Mouse (Mus musculus) E14TG2a.4 (cell line): ENCODE measurements around the gene Pgap1.

Experiments used
- H3K27me3 ChIP-seq: 2 replicates; pipeline ENCODE4 v1.6.1; 2014; ENCODE audit warnings: low read length, control low read depth; ENCODE audit not compliant: insufficient read depth
- H3K36me3 ChIP-seq: 2 replicates; pipeline ENCODE4 v1.6.1; 2014; ENCODE audit warnings: low read length, control low read depth; ENCODE audit not compliant: insufficient read depth
- H3K4me1 ChIP-seq: replicated peaks from 2 replicates; pipeline ENCODE4 v1.6.1; 2014; ENCODE audit warnings: low read depth, low read length, control low read depth
- H3K4me3 ChIP-seq: replicated peaks from 2 replicates; pipeline ENCODE4 v1.5.1; 2014; ENCODE audit warnings: mild to moderate bottlenecking, low read length
- H3K9me3 ChIP-seq: 2 replicates; pipeline ENCODE4 v1.6.1; 2014; ENCODE audit warnings: low read length, control low read depth
- CTCF ChIP-seq: conservative IDR thresholded peaks from 2 replicates; pipeline ENCODE4 v1.5.1; 2014; ENCODE audit warnings: low read length
- NANOG ChIP-seq: IDR thresholded peaks from 2 replicates; pipeline ENCODE4 v1.6.1; 2014; ENCODE audit warnings: borderline replicate concordance, low read length, mixed read lengths
- POU5F1 ChIP-seq: IDR thresholded peaks from 2 replicates; pipeline ENCODE4 v1.6.1; 2014; ENCODE audit warnings: low read length, borderline replicate concordance

Pgap1 gene

GRCm38 (mm10) chr1:54492435-54492841, 65.0 kb downstream of the Pgap1 start:
- H3K27me3 ChIP-seq, result no peaks in the 10 kb centered on the region
- no peaks in the 10 kb centered on the region for H3K4me1 ChIP-seq
- peaks cover 25% of the 10 kb centered on the region for H3K36me3 ChIP-seq
- peaks cover 21% of the 10 kb centered on the region for H3K9me3 ChIP-seq
- TF ChIP-seq CTCF (no peak), NANOG (no peak)
- H3K4me3 ChIP-seq, result no peak overlapping the region

DNA sequence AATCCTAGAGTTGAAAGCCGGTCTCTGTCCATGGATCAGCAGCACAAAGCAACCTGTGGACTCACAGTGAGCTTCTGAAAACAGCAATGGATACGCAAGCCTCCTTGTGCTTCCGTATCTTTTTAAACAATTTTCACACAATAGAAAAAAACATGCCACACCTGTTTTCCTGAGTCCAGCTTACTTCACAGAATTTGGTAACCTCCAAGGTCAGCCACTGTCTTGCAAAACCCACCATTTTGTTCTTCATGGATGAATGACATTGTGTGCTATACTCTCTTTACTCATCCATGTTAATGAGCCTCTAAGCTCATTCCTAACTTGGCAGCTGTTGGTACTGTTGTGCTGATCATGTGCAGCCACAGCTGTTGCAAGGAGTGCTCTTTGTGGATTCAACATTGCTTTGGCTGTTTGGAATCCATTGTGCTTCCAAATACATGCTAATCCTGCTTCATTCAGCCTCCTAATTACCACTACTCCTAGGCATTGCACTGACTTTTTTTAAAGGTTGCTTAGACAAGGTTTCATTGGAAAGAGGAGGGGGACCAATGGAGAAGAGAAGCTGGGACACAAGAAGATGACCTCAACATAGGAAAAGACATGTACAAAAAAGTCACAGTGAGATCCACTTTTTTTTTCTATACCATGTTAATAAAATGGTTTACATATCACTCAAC, 72.6 kb downstream of the Pgap1 start:
- H3K36me3 ChIP-seq, result peaks cover 50% of the 10 kb centered on the region
- peaks cover 24% of the 10 kb centered on the region for H3K4me1 ChIP-seq
- H3K27me3 ChIP-seq, result no peaks in the 10 kb centered on the region
- TF ChIP-seq CTCF, result no peak
- peak; percentile 89 for TF ChIP-seq NANOG
- peak; percentile 70 for TF ChIP-seq POU5F1
- peaks cover 21% of the 10 kb centered on the region for H3K9me3 ChIP-seq
- peak overlapping the region; percentile 61 for H3K4me3 ChIP-seq

GRCm38 (mm10) chr1:54480491-54480890, 77.0 kb downstream of the Pgap1 start:
- Histone ChIP-seq H3K4me3 (no peak overlapping the region), H3K27me3 (no peaks in the 10 kb centered on the region)

DNA sequence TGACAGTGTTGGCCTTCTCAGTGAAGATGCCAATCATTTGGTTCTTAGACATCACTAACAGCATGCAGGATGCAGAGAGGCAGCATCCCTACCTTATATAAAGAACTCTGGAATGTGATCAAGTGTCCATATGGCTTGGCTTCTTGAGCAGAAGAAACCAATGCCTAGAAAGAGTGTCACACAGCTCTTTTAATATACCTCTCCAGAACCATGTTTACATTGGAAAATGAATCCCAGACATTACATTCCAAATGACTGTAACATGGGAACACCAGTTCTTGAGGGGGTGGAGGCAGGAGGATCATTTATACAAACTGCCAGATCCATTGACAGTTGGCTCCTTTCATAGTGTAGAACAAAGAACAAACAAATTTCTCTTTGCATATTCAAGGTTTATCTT, 88.8 kb downstream of the Pgap1 start:
- H3K27me3 ChIP-seq, result no peaks in the 10 kb centered on the region
- H3K4me1 ChIP-seq, result peaks cover 12% of the 10 kb centered on the region
- no peak for TF ChIP-seq POU5F1
- no peak for TF ChIP-seq CTCF
- no peak for TF ChIP-seq NANOG
- H3K36me3 ChIP-seq, result no peaks in the 10 kb centered on the region; the same call in 1 of the 2 replicates
- no peak overlapping the region for H3K4me3 ChIP-seq
- H3K9me3 ChIP-seq, result peaks cover 2% of the 10 kb centered on the region; the same call in 1 of the 2 replicates

More at GRCm38 (mm10) chr1:54480491-54480890, 77.0 kb downstream of the Pgap1 start:
- peaks cover 41% of the 10 kb centered on the region for H3K36me3 ChIP-seq
- peaks cover 19% of the 10 kb centered on the region for H3K4me1 ChIP-seq
- TF ChIP-seq POU5F1 (no peak), CTCF (peak; percentile 33)
- H3K9me3 ChIP-seq, result no peaks in the 10 kb centered on the region

- H3K9me3 ChIP-seq, result peaks cover 12% of the 10 kb centered on the region
- H3K36me3 ChIP-seq, result no peaks in the 10 kb centered on the region; the same call in 1 of the 2 replicates
- H3K27me3 ChIP-seq, result no peaks in the 10 kb centered on the region
- H3K4me3 ChIP-seq, result no peak overlapping the region
- H3K4me1 ChIP-seq, result peaks cover 5% of the 10 kb centered on the region; the same call in 1 of the 2 replicates
- TF ChIP-seq CTCF (no peak), POU5F1 (no peak), NANOG (no peak)
Measured at GRCm38 (mm10) chr1:54467366-54467765, 90.1 kb downstream of the Pgap1 start.

GRCm38 (mm10) chr1:54452116-54452515, 105.4 kb downstream of the Pgap1 start:
- H3K27me3 ChIP-seq, result peaks cover 8% of the 10 kb centered on the region; the same call in 1 of the 2 replicates
- no peak for TF ChIP-seq CTCF
- TF ChIP-seq NANOG, result no peak
- TF ChIP-seq POU5F1, result no peak
- no peaks in the 10 kb centered on the region for H3K9me3 ChIP-seq
- H3K4me3 ChIP-seq, result no peak overlapping the region
- H3K4me1 ChIP-seq, result no peaks in the 10 kb centered on the region
- no peaks in the 10 kb centered on the region for H3K36me3 ChIP-seq

GRCm38 (mm10) chr1:54448833-54449232, 108.7 kb downstream of the Pgap1 start:
- H3K27me3 ChIP-seq, result peaks cover 10% of the 10 kb centered on the region; the same call in 1 of the 2 replicates
- TF ChIP-seq CTCF (no peak), NANOG (no peak), POU5F1 (no peak)
- no peaks in the 10 kb centered on the region for H3K9me3 ChIP-seq
- no peaks in the 10 kb centered on the region for H3K36me3 ChIP-seq
- peaks cover 14% of the 10 kb centered on the region for H3K4me1 ChIP-seq
- H3K4me3 ChIP-seq, result no peak overlapping the region

- H3K9me3 ChIP-seq, result no peaks in the 10 kb centered on the region
- peaks cover 24% of the 10 kb centered on the region for H3K4me1 ChIP-seq
- peak; percentile 63; the same call in 1 of the 2 replicates for TF ChIP-seq POU5F1
- no peak for TF ChIP-seq NANOG
- no peaks in the 10 kb centered on the region for H3K36me3 ChIP-seq
- no peak overlapping the region for H3K4me3 ChIP-seq
- peaks cover 5% of the 10 kb centered on the region; the same call in 1 of the 2 replicates for H3K27me3 ChIP-seq
Measured at GRCm38 (mm10) chr1:54443641-54444040, 113.8 kb downstream of the Pgap1 start.

DNA sequence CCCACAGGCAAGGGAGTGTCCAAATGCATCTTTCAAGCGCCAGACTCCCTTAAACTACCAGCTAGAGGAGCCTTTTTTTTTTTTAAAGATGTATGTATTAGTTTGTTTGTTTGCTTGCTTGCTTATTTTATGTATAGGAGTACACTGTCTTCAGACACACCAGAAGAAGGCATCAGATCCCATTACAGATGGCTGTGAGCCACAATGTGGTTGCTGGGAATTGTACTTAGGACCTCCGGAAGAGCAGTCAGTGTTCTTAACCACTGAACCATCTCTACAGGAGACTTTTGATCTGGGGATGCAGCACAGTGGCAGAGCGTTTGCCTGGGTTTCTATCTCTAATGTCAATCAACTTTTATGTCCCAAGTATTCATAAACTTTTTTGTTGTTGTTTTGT, 118.4 kb downstream of the Pgap1 start:
- Histone ChIP-seq H3K4me1 (peaks cover 19% of the 10 kb centered on the region), H3K36me3 (peaks cover 21% of the 10 kb centered on the region)

More for the DNA sequence above, 118.4 kb downstream of the Pgap1 start:
- Histone ChIP-seq H3K9me3 (no peaks in the 10 kb centered on the region), H3K27me3 (no peaks in the 10 kb centered on the region), H3K4me3 (peak overlapping the region; percentile 90)
- no peak for TF ChIP-seq NANOG
- no peak for TF ChIP-seq POU5F1
- TF ChIP-seq CTCF, result no peak
